Mouse (Mus musculus): ENCODE data around the gene Gpr12.

DNA sequence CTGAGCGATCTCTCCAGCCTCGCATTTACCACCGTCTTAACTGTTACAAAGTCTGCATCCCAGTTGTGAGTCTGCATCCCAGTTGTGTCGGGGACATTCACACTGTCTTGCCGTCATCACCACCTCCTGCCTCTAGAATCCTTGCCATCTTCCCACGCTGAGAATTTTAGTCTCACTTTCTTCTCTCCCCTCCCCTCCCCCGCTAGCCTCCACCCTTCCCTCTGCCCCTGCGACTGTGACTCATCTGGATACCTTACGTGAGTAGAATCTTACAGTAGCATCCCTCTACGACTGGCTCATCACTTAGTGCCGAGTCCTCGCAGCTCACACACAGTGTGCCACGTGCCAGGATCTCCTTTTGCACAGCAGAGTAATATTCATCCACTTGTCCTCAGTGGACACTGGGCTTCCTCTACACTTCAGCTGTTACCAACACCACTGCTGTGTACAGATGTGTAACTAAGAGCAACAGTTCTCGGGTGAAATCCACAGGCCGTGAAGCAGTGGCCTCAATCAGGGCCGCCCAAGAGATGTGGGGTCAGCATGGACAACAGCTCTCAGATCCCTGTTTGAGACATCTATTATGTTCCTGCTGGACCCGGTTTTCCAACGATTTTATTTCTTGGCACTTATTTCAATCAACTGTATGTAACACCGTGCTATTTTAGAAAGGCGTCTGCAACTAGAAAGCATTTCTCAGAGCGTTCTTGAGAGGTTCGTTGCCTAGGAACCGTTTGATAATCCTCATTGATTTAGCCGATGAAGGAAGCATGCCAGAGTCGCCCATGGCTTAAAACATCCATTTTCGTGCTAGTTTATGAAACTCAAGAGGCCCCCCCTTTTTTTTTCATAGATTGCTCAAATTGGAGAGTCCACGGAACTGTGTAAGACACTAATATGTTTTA, 13.4 kb upstream of the Gpr12 start:
- TF ChIP-seq CTCF (IDR thresholded peaks at IDR 0.05; ENCODE audit: extremely low read depth, insufficient read length, insufficient replicate concordance, low read depth, low read length) (no peak), POLR2A (IDR thresholded peaks at IDR 0.05; ENCODE audit: low read depth, low read length) (no peak)
